Mouse (Mus musculus) lung, adult 2 months (tissue): ENCODE measurements around the gene Lsmem1.

Experiments
- CTCF ChIP-seq: fragments of 200-500 bp; IDR thresholded peaks from 2 replicates; pipeline ENCODE4 v1.5.1; 2011; ENCODE audit warnings: mild to moderate bottlenecking, low read length, control low read depth; ENCODE audit not compliant: insufficient read depth
- POLR2A ChIP-seq: fragments of 200-500 bp; IDR thresholded peaks from 2 replicates; pipeline ENCODE4 v1.6.1; 2011; ENCODE audit warnings: low read depth, mild to moderate bottlenecking, control low read depth, low read length, borderline replicate concordance; ENCODE audit errors: extremely low read depth

DNA sequence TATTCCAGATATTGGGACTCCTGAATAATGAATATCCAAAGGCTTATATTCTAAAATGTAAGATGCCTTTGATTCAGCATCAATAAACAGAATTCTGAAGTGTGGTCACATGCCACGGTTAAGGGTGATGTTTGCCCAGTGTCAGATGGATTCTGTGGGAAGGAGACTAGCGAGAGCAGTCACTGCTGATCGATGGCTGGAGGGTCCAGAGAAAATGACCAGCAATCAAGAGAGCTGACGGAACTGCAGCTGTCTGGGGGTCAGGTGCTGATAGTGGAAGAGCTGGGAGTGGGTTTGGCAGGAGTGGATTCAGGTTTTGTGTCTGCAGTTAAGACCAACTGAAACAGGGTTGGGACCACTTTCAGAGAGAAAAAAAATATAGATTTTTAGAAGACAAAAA, 44.0 kb upstream of the Lsmem1 start:
- TF ChIP-seq CTCF = no peak
- TF ChIP-seq POLR2A = no peak
